Mouse (Mus musculus) forebrain, embryonic 16.5 days (tissue): Measurements from ENCODE around the gene Ksr1. TPM values are rescaled to one million over a fixed set of nuclear protein-coding genes. Genes with fewer than 3 reads are reported as not detected.

Experiments used
- ATAC-seq: fragments of 200-750 bp; cut with Nextera tagmentation; 2 replicates; pipeline ENCODE4 v1.8.0; 2017; ENCODE audit warnings: mild to moderate bottlenecking, moderate library complexity
- H3K27ac ChIP-seq: fragments of 300-500 bp; sonication (generic); 2 replicates; pipeline ENCODE4 v1.5.1; 2014; ENCODE audit warnings: low read length, control low read depth
- H3K27me3 ChIP-seq: fragments of 300-500 bp; sonication (generic); replicated peaks from 2 replicates; pipeline ENCODE4 v1.6.1; 2014; ENCODE audit warnings: low read length; ENCODE audit not compliant: control insufficient read depth, insufficient read depth
- H3K36me3 ChIP-seq: fragments of 300-500 bp; sonication (generic); 2 replicates; pipeline ENCODE4 v1.6.1; 2014; ENCODE audit not compliant: control insufficient read depth, insufficient read depth
- H3K4me1 ChIP-seq: fragments of 300-500 bp; sonication (generic); replicated peaks from 2 replicates; pipeline ENCODE4 v1.6.1; 2014; ENCODE audit warnings: low read length; ENCODE audit not compliant: control insufficient read depth, insufficient read depth
- H3K4me2 ChIP-seq: fragments of 300-500 bp; sonication (generic); 2 replicates; pipeline ENCODE4 v1.6.1; 2014; ENCODE audit warnings: mild to moderate bottlenecking, low read length, control low read depth
- H3K4me3 ChIP-seq: fragments of 300-500 bp; sonication (generic); replicated peaks from 2 replicates; pipeline ENCODE4 v1.5.1; 2014; ENCODE audit warnings: mild to moderate bottlenecking, low read length, control low read depth
- H3K9ac ChIP-seq: fragments of 300-500 bp; sonication (generic); replicated peaks from 2 replicates; pipeline ENCODE4 v1.6.1; 2014; ENCODE audit warnings: low read depth, low read length, control low read depth
- H3K9me3 ChIP-seq: fragments of 300-500 bp; sonication (generic); 2 replicates; pipeline ENCODE4 v1.6.1; 2016; ENCODE audit warnings: low read length; ENCODE audit not compliant: control insufficient read depth
- WGBS: fragments of 180-500 bp; shearing (Covaris S2); extraction: QIAGEN DNeasy Blood & Tissue Kit; methylation state at CpG from one replicate; pipeline ENCODE4 v1.1.7; 2014; 5-methylcytosine and 5-hydroxymethylcytosine counted together
- polyA plus RNA-seq: library from polyadenylated mRNA; unstranded; fragments of >200 nt; fragmentation: Nextera tagmentation; extraction: Ambion mirVana; gene quantifications from 2 replicates; pipeline ENCODE4 v1.2.1, GENCODE M21; 2015

Gene Ksr1
- polyA plus RNA-seq, 1 experiment from 2014 or later, result 5.1 TPM

GRCm38 (mm10) chr11:78985505-78985904, 160.7 kb downstream of the Ksr1 start:
- H3K4me1 ChIP-seq, result no peaks in the 10 kb centered on the region
- ATAC-seq, result no peak
- no peak overlapping the region for H3K27ac ChIP-seq
- no peak overlapping the region for H3K4me3 ChIP-seq
- no peaks in the 10 kb centered on the region for H3K36me3 ChIP-seq
- H3K4me2 ChIP-seq, result no peak overlapping the region
- no peaks in the 10 kb centered on the region for H3K27me3 ChIP-seq
- no peaks in the 10 kb centered on the region for H3K9me3 ChIP-seq
- H3K9ac ChIP-seq, result no peak overlapping the region

DNA sequence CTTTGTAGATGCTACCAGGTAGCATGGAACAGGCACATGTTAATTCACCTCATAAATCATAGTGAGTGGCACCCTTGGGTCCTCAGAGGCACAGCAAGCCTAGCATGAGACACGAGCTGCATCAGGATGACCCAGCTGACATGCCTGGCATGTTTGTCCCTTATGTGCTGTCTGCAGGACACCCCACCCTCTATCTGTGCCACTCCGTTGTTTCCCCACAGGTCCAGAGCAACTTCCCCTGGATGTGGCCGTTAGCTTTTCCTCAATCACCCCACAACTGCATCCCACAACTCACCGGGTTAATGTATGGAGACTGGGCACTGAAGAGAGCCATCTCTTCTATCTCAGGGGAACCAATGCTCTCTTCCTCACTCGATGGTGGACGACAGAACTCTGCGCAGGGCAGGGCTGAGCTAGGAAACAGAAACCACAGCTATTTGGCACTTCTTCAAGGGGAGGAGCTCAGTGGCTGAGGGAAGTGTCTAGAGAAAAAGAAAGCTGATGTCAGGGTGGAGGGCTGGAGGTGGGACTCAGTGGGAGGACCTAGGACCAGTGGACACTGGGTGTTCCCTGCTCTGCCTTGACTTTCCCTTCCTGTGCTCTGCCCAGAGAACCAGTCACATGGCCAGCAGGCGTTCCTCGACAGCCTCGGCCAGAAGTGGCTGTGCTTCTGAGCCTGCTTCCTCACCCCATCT, 161.6 kb downstream of the Ksr1 start, which contains the start of gene Lgals9:
TSS of gene Lgals9 (minus strand) at position 464 of the 695 bp plus-strand sequence.
- 77% methylated on average over 10 of the region's 10 CpGs for WGBS
- no peak for ATAC-seq

GRCm38 (mm10) chr11:78983539-78983938, 162.7 kb downstream of the Ksr1 start:
- no peak for ATAC-seq

More for the DNA sequence above, 161.6 kb downstream of the Ksr1 start, which contains the start of gene Lgals9:
- no peaks in the 10 kb centered on the region for H3K4me1 ChIP-seq
- no peak within 1 kb of the TSS for H3K4me3 ChIP-seq
- H3K27me3 ChIP-seq, result no peaks in the 10 kb centered on the region
- no peak within 1 kb of the TSS for H3K9ac ChIP-seq
- no peak within 1 kb of the TSS for H3K27ac ChIP-seq
- no peaks in the 10 kb centered on the region for H3K9me3 ChIP-seq
- no peaks in the 10 kb centered on the region for H3K36me3 ChIP-seq
- H3K4me2 ChIP-seq, result no peak within 1 kb of the TSS

GRCm38 (mm10) chr11:78982513-78983291, 163.5 kb downstream of the Ksr1 start:
- H3K9ac ChIP-seq, result no peak overlapping the region
- 90% methylated on average over 12 of the region's 12 CpGs for WGBS

More at GRCm38 (mm10) chr11:78983539-78983938, 162.7 kb downstream of the Ksr1 start:
- Histone ChIP-seq H3K36me3 (no peaks in the 10 kb centered on the region), H3K4me3 (no peak overlapping the region), H3K9me3 (no peaks in the 10 kb centered on the region), H3K4me1 (no peaks in the 10 kb centered on the region), H3K9ac (no peak overlapping the region), H3K4me2 (no peak overlapping the region), H3K27me3 (no peaks in the 10 kb centered on the region), H3K27ac (no peak overlapping the region)
- WGBS, result 82% methylated on average over 7 of the region's 7 CpGs

GRCm38 (mm10) chr11:78982042-78982441, 164.2 kb downstream of the Ksr1 start:
- Histone ChIP-seq H3K9ac (no peak overlapping the region), H3K4me2 (no peak overlapping the region), H3K36me3 (no peaks in the 10 kb centered on the region), H3K27ac (no peak overlapping the region), H3K9me3 (no peaks in the 10 kb centered on the region), H3K4me1 (no peaks in the 10 kb centered on the region), H3K27me3 (no peaks in the 10 kb centered on the region), H3K4me3 (no peak overlapping the region)
- WGBS, result 81% methylated on average over 2 of the region's 2 CpGs
- ATAC-seq, result no peak

More at GRCm38 (mm10) chr11:78982513-78983291, 163.5 kb downstream of the Ksr1 start:
- no peak overlapping the region for H3K27ac ChIP-seq
- no peak for ATAC-seq
- H3K27me3 ChIP-seq, result no peaks in the 10 kb centered on the region
- no peaks in the 10 kb centered on the region for H3K9me3 ChIP-seq
- no peak overlapping the region for H3K4me3 ChIP-seq
- no peak overlapping the region for H3K4me2 ChIP-seq
- no peaks in the 10 kb centered on the region for H3K36me3 ChIP-seq
- no peaks in the 10 kb centered on the region for H3K4me1 ChIP-seq

DNA sequence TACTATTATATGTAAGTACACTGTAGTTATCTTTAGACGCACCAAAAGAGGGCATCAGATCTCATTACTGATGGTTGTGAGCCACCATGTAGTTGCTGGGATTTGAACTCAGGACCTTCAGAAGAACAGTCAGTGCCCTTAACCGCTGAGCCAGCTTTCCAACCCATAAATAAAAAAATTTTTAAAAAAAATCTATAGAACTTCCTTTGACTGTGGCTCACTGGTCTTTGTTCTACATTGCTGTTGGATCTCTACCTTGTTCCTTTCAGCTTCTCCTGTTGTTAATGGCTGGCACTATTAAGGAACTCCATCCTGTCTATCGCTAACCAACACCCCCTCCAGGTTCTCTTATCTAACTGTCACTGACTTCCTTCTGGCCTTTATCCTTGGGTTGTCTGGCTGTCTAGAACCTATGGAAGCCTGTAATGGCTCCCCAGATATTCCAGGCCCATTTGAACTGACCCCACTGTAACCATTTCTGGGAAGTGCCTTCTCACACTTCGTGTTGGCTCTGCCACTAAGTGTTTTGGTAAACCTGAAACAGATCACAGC, 166.0 kb downstream of the Ksr1 start:
- H3K9me3 ChIP-seq, result no peaks in the 10 kb centered on the region
- no peak overlapping the region for H3K4me3 ChIP-seq
- ATAC-seq, result no peak
- WGBS, result 87% methylated on average over 4 of the region's 4 CpGs
- no peaks in the 10 kb centered on the region for H3K27me3 ChIP-seq
- no peaks in the 10 kb centered on the region for H3K36me3 ChIP-seq
- H3K4me2 ChIP-seq, result no peak overlapping the region
- no peak overlapping the region for H3K27ac ChIP-seq
- H3K9ac ChIP-seq, result no peak overlapping the region
- no peaks in the 10 kb centered on the region for H3K4me1 ChIP-seq

DNA sequence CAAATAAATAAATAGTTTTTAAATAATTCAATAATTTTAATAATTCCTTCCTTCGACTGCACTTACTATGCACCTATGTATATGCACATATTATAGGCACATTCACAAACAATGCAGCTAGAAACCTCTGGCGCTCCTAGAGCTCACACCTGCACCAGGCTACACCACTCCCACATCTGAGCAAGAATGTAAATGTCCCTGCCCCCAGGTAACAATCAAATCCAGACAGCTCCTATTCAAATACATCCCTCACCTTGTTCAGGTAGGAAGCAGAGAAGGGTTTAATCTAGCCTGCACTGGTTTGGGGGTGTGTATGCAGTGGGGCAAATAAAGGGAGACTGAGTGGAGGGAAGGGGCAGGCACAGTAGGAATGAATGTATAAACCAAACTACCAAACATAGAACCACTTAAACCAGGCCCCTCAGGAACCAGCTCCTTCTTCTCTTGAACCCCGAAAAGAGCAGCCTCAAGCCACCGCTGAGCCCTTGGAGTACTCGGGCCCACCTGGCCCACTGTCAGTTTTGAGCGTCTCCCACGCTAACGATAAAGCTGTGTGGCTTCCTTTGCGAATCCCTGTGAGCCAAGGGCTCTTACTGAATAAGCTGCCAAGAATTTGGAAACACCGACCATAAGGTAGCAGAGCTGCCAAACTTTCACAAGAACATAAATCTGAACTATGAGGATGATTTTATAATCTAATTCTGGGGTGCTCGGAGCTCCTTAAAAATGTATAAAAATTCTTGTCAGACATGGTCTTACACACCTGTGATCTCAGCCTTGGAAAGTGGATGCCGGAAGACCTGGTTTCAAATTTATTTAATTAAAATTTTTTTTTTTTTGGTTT, 167.8 kb downstream of the Ksr1 start:
- no peak overlapping the region for H3K4me3 ChIP-seq
- no peaks in the 10 kb centered on the region for H3K27me3 ChIP-seq
- no peak overlapping the region for H3K9ac ChIP-seq
- H3K36me3 ChIP-seq, result no peaks in the 10 kb centered on the region
- peaks cover 2% of the 10 kb centered on the region; the same call in 1 of the 2 replicates for H3K4me1 ChIP-seq
- H3K9me3 ChIP-seq, result no peaks in the 10 kb centered on the region
- H3K27ac ChIP-seq, result no peak overlapping the region
- WGBS, result 69% methylated on average over 12 of the region's 12 CpGs
- no peak overlapping the region for H3K4me2 ChIP-seq
- ATAC-seq, result no peak

DNA sequence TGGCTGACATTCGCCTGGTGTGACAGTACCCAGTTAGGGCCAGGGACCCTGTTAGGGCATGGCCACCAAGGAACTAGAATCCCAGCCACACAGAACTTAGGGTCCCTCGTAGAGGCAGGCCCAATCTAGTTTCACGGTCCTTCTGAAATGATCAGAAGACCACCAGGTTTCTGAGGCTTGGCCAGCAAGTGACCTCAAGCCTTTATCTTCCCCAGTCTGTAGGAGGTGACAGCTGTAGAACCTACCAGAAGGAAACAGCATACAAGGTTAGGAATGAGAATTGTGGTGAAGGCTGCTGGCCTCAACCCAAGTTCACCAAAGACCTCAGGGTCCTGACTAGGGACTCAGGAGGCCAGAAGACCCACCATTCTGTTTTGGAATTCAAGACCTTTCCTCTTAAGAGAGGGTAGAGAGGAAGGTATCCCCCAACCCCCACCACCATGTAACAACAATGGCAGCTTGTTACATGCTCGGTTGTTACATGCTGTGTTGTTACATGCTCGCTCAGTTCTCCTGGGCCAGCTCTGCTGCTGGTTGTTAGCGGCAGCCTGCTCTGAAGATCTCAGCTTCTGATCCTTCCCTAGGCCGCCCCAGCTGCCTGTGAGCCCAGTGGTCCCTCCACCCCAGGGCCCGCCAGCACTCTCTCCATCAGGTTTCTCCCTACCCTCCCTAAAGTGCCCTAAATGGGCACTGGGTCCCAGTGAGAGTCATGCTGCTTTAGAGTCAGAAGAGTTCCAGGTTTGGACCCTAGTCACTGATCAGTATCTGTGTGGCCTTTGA, 169.3 kb downstream of the Ksr1 start:
- H3K27ac ChIP-seq, result no peak overlapping the region
- H3K27me3 ChIP-seq, result no peaks in the 10 kb centered on the region
- no peaks in the 10 kb centered on the region for H3K9me3 ChIP-seq
- no peaks in the 10 kb centered on the region for H3K36me3 ChIP-seq
- H3K4me1 ChIP-seq, result peaks cover 4% of the 10 kb centered on the region; the same call in 1 of the 2 replicates
- H3K4me3 ChIP-seq, result no peak overlapping the region
- H3K9ac ChIP-seq, result no peak overlapping the region
- WGBS, result 81% methylated on average over 8 of the region's 8 CpGs
- ATAC-seq, result no peak
- no peak overlapping the region for H3K4me2 ChIP-seq
